In the genomic region with DNA sequence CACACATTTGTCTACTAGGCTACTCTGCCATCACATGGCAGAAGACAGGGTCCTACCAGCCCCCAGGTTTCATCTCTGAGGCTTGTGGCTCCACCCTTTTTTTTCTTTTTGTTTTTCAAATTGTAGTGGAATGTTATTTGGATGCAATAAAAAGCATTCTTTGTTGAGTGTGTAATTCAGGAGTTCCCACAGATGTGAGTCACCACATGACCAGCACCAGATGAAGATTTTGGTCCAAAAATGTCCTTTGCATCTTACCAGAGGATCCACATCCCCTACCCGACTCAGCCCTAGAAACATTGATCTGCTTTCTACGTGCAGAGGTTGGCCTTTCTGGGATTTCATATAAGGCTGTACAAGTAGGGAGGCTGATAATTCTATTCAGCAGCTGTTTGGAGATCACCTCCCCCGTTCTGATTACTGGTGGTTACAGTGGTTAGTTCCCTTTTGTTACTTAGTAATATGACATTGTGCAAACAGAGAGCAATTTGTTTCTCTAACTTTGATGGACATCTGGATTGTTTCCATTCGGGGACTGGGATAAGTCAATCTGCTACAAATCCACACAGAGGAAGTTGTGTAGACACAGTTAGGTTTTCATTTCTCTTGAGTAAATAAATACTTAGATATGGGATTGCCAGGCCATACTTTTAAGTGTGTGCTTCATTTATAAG, we compare ENCODE assay signal across 23 mouse cellular contexts.
DNase-seq lines count a peak whose midpoint lies in the region; ATAC-seq and TF ChIP-seq lines count a peak whose summit lies in the region.
"Had no signal": no experiment of that assay in that cellular context is flagged by ENCODE, and none has a peak within 500 bp of the region (broad histone marks: within the 10 kb centered on the region; RNA-seq: fewer than 3 reads in every experiment).

No protein-coding gene starts in this region.

- no peak overlapping the region for H3K9ac ChIP-seq in midbrain, embryonic 14.5 days (replicated peaks; ENCODE audit: low read length)
- H3K9ac ChIP-seq: heart, embryonic 13.5 days; hindbrain, embryonic 13.5 days; limb, embryonic 13.5 days; liver, embryonic 12.5 days; neural tube, embryonic 15.5 days had no signal

- DNase-seq in 3134 (ENCODE audit: extremely low read depth, insufficient read length, low spot score), result peak; percentile 60
- DNase-seq in Muller cell, postnatal 12 days (ENCODE audit: inconsistent ontology term), result peak; percentile 89
- no peak for DNase-seq in left cerebral cortex, postnatal 36 days (ENCODE audit: low spot score in 2 of 2)
- no peak for DNase-seq in cerebellum, postnatal 4 days (ENCODE audit: low spot score in 2 of 2)
- DNase-seq in midbrain, embryonic 14.5 days, result no peak
- DNase-seq in thymus, postnatal 14 days, result no peak
- DNase-seq: adrenal gland, postnatal 10 days; cerebellum, adult 8-10 months; cerebellum, postnatal 36 days; gastrocnemius, postnatal 25 days; heart, adult 2 months; heart, postnatal 36 days; kidney, adult 9 months; kidney, postnatal 36 days; thymus, postnatal 36 days had no signal

- H3K27me3 ChIP-seq in midbrain, embryonic 14.5 days (ENCODE audit: control insufficient read depth, insufficient read depth, low read length), result no peaks in the 10 kb centered on the region

- peak overlapping the region; percentile 69 for H3K27ac ChIP-seq in embryonic fibroblast, embryonic 13.5 days (ENCODE audit: insufficient read depth, low read length)
- H3K27ac ChIP-seq in midbrain, embryonic 14.5 days (replicated peaks; ENCODE audit: low read depth, low read length), result no peak overlapping the region
- H3K27ac ChIP-seq: embryonic facial prominence, embryonic 10.5 days; heart, adult 2 months; heart, embryonic 13.5 days; hindbrain, embryonic 13.5 days; limb, embryonic 13.5 days; liver, embryonic 12.5 days; neural tube, embryonic 15.5 days had no signal

- no peak overlapping the region for H3K4me2 ChIP-seq in midbrain, embryonic 14.5 days (ENCODE audit: low read length)
- H3K4me2 ChIP-seq: heart, embryonic 13.5 days; hindbrain, embryonic 13.5 days; limb, embryonic 13.5 days; liver, embryonic 12.5 days; neural tube, embryonic 15.5 days had no signal

- H3K4me1 ChIP-seq in embryonic fibroblast, embryonic 13.5 days (ENCODE audit: control insufficient read depth, insufficient read depth, low read length), result peaks cover 16% of the 10 kb centered on the region
- no peaks in the 10 kb centered on the region for H3K4me1 ChIP-seq in midbrain, embryonic 14.5 days (ENCODE audit: control insufficient read depth, insufficient read depth, low read length)
- H3K4me1 ChIP-seq: hindbrain, embryonic 13.5 days; liver, embryonic 12.5 days had no signal

- peak; percentile 76 for ATAC-seq in megakaryocyte progenitor cell, adult 5-6 weeks (replicated peaks; ENCODE audit: poor library complexity)
- ATAC-seq in midbrain, embryonic 14.5 days (ENCODE audit: low FRiP score, low TSS enrichment), result no peak
- ATAC-seq: liver, embryonic 12.5 days had no signal

- no peaks in the 10 kb centered on the region for H3K9me3 ChIP-seq in midbrain, embryonic 14.5 days (ENCODE audit: control insufficient read depth, low read length)
- H3K9me3 ChIP-seq: embryonic facial prominence, embryonic 10.5 days; heart, embryonic 13.5 days; hindbrain, embryonic 13.5 days; limb, embryonic 13.5 days; liver, embryonic 12.5 days; neural tube, embryonic 15.5 days had no signal

- TF ChIP-seq POLR2A in embryonic fibroblast, embryonic 13.5 days (IDR thresholded peaks at IDR 0.05; ENCODE audit: low read depth, low read length), result no peak

- WGBS in midbrain, embryonic 14.5 days, result 70% methylated on average over 4 of the region's 4 CpGs

- no peaks in the 10 kb centered on the region for H3K36me3 ChIP-seq in midbrain, embryonic 14.5 days (ENCODE audit: control insufficient read depth, insufficient read depth, low read length)
- H3K36me3 ChIP-seq: embryonic facial prominence, embryonic 10.5 days; heart, embryonic 13.5 days; hindbrain, embryonic 13.5 days; limb, embryonic 13.5 days; liver, embryonic 12.5 days; neural tube, embryonic 15.5 days had no signal

- no peak overlapping the region for H3K4me3 ChIP-seq in embryonic fibroblast, embryonic 13.5 days (ENCODE audit: insufficient read depth, low read length)
- no peak overlapping the region for H3K4me3 ChIP-seq in midbrain, embryonic 14.5 days (replicated peaks; ENCODE audit: low read depth, low read length)
- H3K4me3 ChIP-seq: embryonic facial prominence, embryonic 10.5 days; heart, adult 2 months; heart, embryonic 13.5 days; hindbrain, embryonic 13.5 days; limb, embryonic 13.5 days; liver, embryonic 12.5 days; neural tube, embryonic 15.5 days had no signal

- intact Hi-C loops in left cerebral cortex, postnatal 36 days (cut with DNase I), result loop anchor here (10.0 kb wide), 1 partner anchor 1581 kb away; no protein-coding TSS in a partner anchor

- no peak for TF ChIP-seq CTCF in embryonic fibroblast, embryonic 13.5 days (IDR thresholded peaks at IDR 0.05; ENCODE audit: borderline replicate concordance, insufficient read depth, low read length)

Comparison
In these comparisons a context has a peak if more than half of its experiments do, and no peak if none do; other contexts are left out.
1. DNase-seq: peak in 3134 (single experiment) and Muller cell, postnatal 12 days (single experiment); none in left cerebral cortex, postnatal 36 days (0 of 2), cerebellum, postnatal 4 days (0 of 2), midbrain, embryonic 14.5 days (single experiment) and thymus, postnatal 14 days (single experiment).